Mouse (Mus musculus) testis, adult 2 months (tissue): ENCODE results near the gene Gm39115.
"Not testable (repeated sequence)": the region's sequence is repeated elsewhere in the genome, so short reads cannot be mapped to it uniquely, and the experiment has no call there.

ENCODE experiments used
- CTCF ChIP-seq: fragments of 200-500 bp; IDR thresholded peaks from 2 replicates; pipeline ENCODE4 v1.5.1; 2012; ENCODE audit warnings: low read depth, mild to moderate bottlenecking, inconsistent platforms, low read length, moderate library complexity; ENCODE audit not compliant: control insufficient read depth, insufficient read depth, insufficient replicate concordance
- POLR2A ChIP-seq: fragments of 200-500 bp; IDR thresholded peaks from 2 replicates; pipeline ENCODE4 v1.6.1; 2012; ENCODE audit warnings: low read depth, mild to moderate bottlenecking, inconsistent platforms, low read length, moderate library complexity; ENCODE audit not compliant: control insufficient read depth

DNA sequence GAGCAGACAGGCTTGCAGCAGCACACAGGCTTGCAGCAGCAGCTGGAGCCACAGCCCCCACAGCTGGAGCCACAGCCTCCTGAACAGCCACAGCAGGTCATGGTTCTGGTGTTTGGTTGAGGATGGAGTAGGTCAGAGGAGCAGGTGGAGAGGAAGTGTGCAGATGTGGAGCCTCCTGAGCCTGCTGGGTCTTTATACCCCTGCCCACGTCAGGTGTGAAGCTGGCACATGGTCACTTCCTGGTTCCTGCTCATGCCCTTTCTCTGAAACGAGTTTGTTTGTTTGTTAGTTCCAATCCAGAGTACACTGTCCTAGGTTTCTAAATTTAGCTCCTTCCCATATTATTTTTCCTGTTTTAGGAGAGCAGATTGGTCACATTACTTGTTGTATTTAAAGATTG lies 21.2 kb upstream of the Gm39115 start, which contains the start of gene Gm29735:
- not testable (repeated sequence) for TF ChIP-seq POLR2A, CTCF
